Mouse (Mus musculus) erythroblast, embryonic 14.5 days (primary cell): ENCODE measurements at regions not wholly inside any gene's neighbourhood (a gene's known extent, or its start where the extent isn't known, plus 50 kb on each side); places are given as distances from the start of the nearest gene placed in this dataset.

Experiments
- GATA1 ChIP-seq: IDR thresholded peaks from 2 replicates; pipeline ENCODE4 v1.6.1; 2012; ENCODE audit warnings: low read length, inconsistent platforms, mixed read lengths
- TAL1 ChIP-seq: IDR thresholded peaks from 3 replicates; pipeline ENCODE4 v1.6.1; 2012; ENCODE audit warnings: low read length, inconsistent platforms, mixed read lengths

GRCm38 (mm10) chr13:102591803-102592537, 101.4 kb upstream of the Cd180 start:
- TF ChIP-seq GATA1: no peak
- no peak for TF ChIP-seq TAL1
